Mouse (Mus musculus) olfactory bulb, adult 2 months (tissue): ENCODE measurements at regions not wholly inside any gene's neighbourhood (a gene's known extent, or its start where the extent isn't known, plus 50 kb on each side); places are given as distances from the start of the nearest gene placed in this dataset.

Experiments
- H3K27ac ChIP-seq: fragments of 200-500 bp; 2 replicates; pipeline ENCODE4 v1.5.1; 2012; ENCODE audit warnings: low read depth, low read length; ENCODE audit not compliant: insufficient read depth
- H3K4me1 ChIP-seq: fragments of 200-500 bp; 2 replicates; pipeline ENCODE4 v1.6.1; 2012; ENCODE audit warnings: low read length; ENCODE audit not compliant: control insufficient read depth, insufficient read depth
- H3K4me3 ChIP-seq: fragments of 200-500 bp; 2 replicates; pipeline ENCODE4 v1.5.1; 2012; ENCODE audit warnings: mild to moderate bottlenecking, low read depth, low read length, moderate library complexity; ENCODE audit not compliant: insufficient read depth
- CTCF ChIP-seq: fragments of 200-500 bp; IDR thresholded peaks from 2 replicates; pipeline ENCODE4 v1.5.1; 2012; ENCODE audit warnings: low read depth, mild to moderate bottlenecking, low read length, moderate library complexity; ENCODE audit not compliant: insufficient read depth
- POLR2A ChIP-seq: fragments of 200-500 bp; IDR thresholded peaks from 2 replicates; pipeline ENCODE4 v1.6.1; 2012; ENCODE audit warnings: mild to moderate bottlenecking, low read depth, low read length, moderate library complexity; ENCODE audit not compliant: insufficient read depth
- WGBS: fragments of 180-500 bp; shearing (Covaris S2); methylation state at CpG from one replicate; pipeline ENCODE4 v1.1.7; 2018; 5-methylcytosine and 5-hydroxymethylcytosine counted together

DNA sequence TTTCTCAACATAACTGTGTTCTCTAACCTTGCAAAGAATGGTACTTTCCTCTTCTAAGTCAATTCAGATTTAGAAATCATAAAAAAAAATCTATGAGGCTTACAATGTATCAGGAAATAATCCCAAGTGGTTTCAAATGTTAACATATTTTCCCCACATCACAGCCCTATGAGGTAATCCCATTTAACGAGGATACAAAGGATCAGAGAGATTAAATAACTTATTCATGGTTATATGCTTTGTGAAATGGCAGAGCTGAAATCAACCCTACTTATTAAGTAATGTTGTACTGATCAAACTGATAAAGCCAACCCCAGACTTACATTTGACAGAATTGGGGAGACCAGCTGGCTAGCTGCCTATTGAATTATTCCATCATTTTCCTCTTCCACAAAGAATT is 614.4 kb downstream of the Ntrk3 start:
- no peaks in the 10 kb centered on the region for H3K4me1 ChIP-seq
- H3K4me3 ChIP-seq = no peak overlapping the region
- 82% methylated on average over 1 of the region's 1 CpGs for WGBS
- TF ChIP-seq POLR2A = no peak
- TF ChIP-seq CTCF = no peak
- H3K27ac ChIP-seq = no peak overlapping the region

- 95% methylated on average over 5 of the region's 5 CpGs for WGBS
- TF ChIP-seq CTCF (no peak), POLR2A (no peak)
- H3K4me3 ChIP-seq = no peak overlapping the region
Observed at GRCm38 (mm10) chr7:78121151-78121486, 616.7 kb downstream of the Ntrk3 start.

DNA sequence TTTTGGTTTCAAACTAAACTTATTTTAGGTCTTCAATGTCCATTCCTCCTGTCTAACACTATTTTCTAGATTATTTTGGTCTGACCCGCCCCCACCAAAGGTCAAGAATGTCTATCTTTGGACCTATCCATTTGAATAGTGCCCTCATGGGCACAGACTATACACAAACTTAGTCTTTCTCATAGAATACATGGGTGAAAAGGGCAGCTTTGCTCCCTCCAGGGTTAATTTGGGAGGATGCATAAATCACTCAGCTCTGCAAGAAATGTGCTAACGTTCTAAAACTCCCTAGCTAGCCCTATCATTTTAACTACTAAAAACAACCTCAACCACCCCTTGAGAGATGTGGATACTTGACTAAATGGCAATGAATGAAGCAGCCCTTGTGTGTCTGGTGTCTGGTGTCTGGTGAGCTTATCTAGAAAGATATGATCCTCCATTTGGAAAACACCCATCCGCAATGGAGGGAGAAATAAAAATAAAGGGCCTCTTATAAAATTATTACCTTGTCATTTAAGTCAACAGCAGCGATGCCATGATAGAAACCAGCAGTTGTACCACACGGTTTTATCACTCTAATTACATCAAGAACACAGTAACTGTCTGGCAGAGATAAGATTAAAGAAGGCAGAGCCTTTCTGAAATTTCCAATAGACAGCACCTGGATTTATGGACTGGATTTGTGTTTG is 617.2 kb downstream of the Ntrk3 start:
- Histone ChIP-seq H3K4me1 (no peaks in the 10 kb centered on the region), H3K4me3 (no peak overlapping the region), H3K27ac (no peak overlapping the region)
- 88% methylated on average over 5 of the region's 5 CpGs for WGBS
- TF ChIP-seq CTCF (no peak), POLR2A (no peak)

More at GRCm38 (mm10) chr7:78121151-78121486, 616.7 kb downstream of the Ntrk3 start:
- Histone ChIP-seq H3K27ac (no peak overlapping the region), H3K4me1 (no peaks in the 10 kb centered on the region)

DNA sequence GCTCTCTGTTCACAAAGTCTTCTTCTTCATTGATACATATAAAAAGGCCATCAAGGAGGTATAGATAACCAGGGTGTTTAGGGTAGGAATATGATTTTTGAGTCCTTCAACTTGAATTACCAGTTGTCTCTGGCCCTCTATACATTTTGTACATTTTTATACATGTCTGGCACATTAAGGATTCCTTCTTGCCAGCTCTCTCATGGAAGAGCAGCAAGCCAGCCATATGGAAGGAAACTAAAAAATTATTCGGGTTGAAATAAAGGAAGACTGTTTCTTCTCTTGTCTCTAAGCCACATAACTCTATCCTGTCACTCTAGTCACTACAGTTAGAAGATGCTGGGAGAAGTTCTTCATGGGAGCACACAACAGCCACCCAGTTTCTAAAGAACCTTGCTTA is 618.0 kb downstream of the Ntrk3 start:
- TF ChIP-seq CTCF = no peak
- no peak for TF ChIP-seq POLR2A
- 80% methylated on average over 1 of the region's 1 CpGs for WGBS
- no peaks in the 10 kb centered on the region for H3K4me1 ChIP-seq
- H3K4me3 ChIP-seq = no peak overlapping the region
- no peak overlapping the region for H3K27ac ChIP-seq

- no peak for TF ChIP-seq CTCF
- no peak for TF ChIP-seq POLR2A
- Histone ChIP-seq H3K27ac (no peak overlapping the region), H3K4me1 (no peaks in the 10 kb centered on the region), H3K4me3 (no peak overlapping the region)
- WGBS = 79% methylated on average over 6 of the region's 6 CpGs
Observed at GRCm38 (mm10) chr7:78111291-78111690, 626.5 kb downstream of the Ntrk3 start.

- TF ChIP-seq POLR2A (no peak), CTCF (no peak)
- H3K27ac ChIP-seq = no peak overlapping the region
- H3K4me1 ChIP-seq = no peaks in the 10 kb centered on the region
- no peak overlapping the region for H3K4me3 ChIP-seq
- WGBS = 81% methylated on average over 2 of the region's 2 CpGs
Observed at GRCm38 (mm10) chr7:78103536-78104279, 634.1 kb downstream of the Ntrk3 start.

- H3K4me1 ChIP-seq = no peaks in the 10 kb centered on the region
- WGBS = 68% methylated on average over 3 of the region's 3 CpGs
Observed at GRCm38 (mm10) chr7:78102396-78102795, 635.4 kb downstream of the Ntrk3 start.

GRCm38 (mm10) chr7:78086566-78087008 is 651.2 kb downstream of the Ntrk3 start:
- peaks cover 2% of the 10 kb centered on the region; the same call in 1 of the 2 replicates for H3K4me1 ChIP-seq
- TF ChIP-seq CTCF = no peak
- no peak for TF ChIP-seq POLR2A
- H3K27ac ChIP-seq = no peak overlapping the region
- WGBS = 51% methylated on average over 4 of the region's 4 CpGs
- H3K4me3 ChIP-seq = no peak overlapping the region

More at GRCm38 (mm10) chr7:78102396-78102795, 635.4 kb downstream of the Ntrk3 start:
- Histone ChIP-seq H3K4me3 (no peak overlapping the region), H3K27ac (no peak overlapping the region)
- TF ChIP-seq CTCF (no peak), POLR2A (no peak)

DNA sequence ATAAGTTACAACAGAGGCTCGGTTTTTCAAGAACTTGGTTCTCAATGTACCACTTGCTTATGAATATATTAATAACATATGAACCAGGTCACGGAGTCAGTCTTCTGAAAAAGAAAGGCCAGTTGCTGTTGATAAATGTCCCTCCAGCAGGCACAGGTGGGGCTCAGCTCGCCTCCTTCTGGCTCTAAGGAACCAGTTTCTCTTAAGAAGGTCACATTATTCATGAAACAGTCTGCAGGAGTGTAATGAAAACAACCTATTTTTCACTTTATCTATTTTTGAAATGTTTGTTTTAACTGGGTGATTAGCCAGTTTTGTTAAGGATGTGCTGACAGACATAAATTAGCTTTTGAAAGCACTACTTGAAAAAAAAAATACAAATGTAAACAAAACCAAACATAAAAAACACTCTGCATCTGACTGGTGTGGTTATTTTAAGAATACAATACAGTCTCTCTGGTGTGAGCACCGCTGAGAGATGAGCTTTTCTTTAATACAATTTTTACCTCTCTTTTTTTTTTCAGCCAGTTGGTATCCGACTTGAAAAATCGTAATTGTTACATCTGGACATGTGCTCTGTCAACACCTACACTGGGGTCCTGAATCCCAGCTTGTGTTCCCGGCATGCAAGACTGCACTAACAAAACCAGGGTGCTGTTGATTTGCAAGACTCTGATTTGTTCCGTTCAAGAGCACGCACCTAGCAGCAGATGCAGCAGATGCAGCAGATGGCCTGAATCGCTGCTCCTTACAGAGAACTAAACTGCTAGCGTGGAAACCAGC is 651.8 kb downstream of the Ntrk3 start:
- TF ChIP-seq CTCF (no peak), POLR2A (no peak)
- H3K27ac ChIP-seq = no peak overlapping the region
- H3K4me1 ChIP-seq = peaks cover 2% of the 10 kb centered on the region; the same call in 1 of the 2 replicates
- H3K4me3 ChIP-seq = no peak overlapping the region
- 36% methylated on average over 11 of the region's 11 CpGs for WGBS
